Mouse (Mus musculus) left cerebral cortex, adult 18-20 months (tissue): Measurements from ENCODE around the gene Dact3. TPM values are rescaled to one million over a fixed set of nuclear protein-coding genes. Genes with fewer than 3 reads are reported as not detected.

Source experiments
- DNase-seq, 2 experiments: peaks; one replicate each; pipeline ENCODE4 v3.0.0; 2021 to 2022; ENCODE audit warnings: low spot score in 2 of 2, mixed read lengths in 1 of 2
- total RNA-seq, 2 experiments: library from RNA; stranded (reverse); gene quantifications; 2 replicates each; pipeline ENCODE4 v1.2.3; 2021

Dact3 gene
- total RNA-seq, 2 experiments from 2014 or later = 186 to 201 TPM

DNA sequence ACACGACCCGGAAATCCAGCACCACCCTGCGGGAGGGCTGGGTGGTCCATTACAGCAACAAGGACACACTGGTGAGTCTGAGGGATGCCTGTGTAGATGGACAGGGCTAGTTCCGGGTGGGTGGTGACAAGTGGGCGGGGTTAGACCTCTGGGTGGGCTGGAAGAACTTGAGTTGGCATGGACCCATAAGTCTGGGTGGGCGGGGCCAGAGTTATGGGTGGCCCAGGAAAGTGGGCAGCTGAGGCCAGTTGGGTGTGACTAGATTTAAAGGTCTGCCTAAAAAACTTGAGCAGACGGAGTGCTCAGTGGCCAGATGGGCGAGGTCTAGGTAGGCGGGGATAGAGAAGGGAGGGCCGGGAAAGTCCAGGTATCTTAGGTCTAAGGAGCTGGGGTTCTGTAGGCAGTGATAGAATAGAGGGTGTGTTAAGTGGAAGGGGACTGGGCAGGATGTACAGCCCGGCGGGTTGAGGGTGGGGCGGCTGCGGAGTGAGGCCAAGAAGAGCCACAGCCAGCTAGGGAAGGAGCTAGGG lies 21.8 kb upstream of the Dact3 start:
- no peak for DNase-seq

GRCm38 (mm10) chr7:16858336-16858735 lies 16.8 kb upstream of the Dact3 start:
- DNase-seq = no peak

- DNase-seq = peak in 1 of 2 experiments; percentile 78
These were observed 15.0 kb upstream of the Dact3 start for GRCm38 (mm10) chr7:16859902-16860651.

DNA sequence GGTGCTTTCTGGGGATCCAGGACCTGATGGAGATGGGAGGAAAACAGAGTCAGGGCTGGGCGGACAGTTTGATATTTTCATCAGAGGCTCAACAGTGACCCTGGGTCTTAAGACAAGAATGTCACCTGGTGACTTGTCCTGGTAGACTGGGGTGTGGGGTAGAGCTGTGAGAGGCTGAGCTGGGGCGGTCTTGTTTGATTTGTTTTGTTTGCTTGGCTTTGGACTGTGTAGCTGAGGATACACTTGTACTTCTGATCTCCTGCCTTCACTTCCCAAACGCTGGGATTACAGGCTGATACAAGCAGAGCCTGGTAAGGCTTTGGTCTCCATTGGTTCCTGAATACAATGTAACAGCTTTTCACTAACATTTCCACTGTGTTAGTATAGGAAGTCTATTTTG lies 7.6 kb upstream of the Dact3 start:
- no peak for DNase-seq

GRCm38 (mm10) chr7:16869497-16869896 lies 5.6 kb upstream of the Dact3 start:
- peak; percentile 89 to 93 for DNase-seq

GRCm38 (mm10) chr7:16871600-16871999 lies 3.5 kb upstream of the Dact3 start:
- DNase-seq = no peak

DNA sequence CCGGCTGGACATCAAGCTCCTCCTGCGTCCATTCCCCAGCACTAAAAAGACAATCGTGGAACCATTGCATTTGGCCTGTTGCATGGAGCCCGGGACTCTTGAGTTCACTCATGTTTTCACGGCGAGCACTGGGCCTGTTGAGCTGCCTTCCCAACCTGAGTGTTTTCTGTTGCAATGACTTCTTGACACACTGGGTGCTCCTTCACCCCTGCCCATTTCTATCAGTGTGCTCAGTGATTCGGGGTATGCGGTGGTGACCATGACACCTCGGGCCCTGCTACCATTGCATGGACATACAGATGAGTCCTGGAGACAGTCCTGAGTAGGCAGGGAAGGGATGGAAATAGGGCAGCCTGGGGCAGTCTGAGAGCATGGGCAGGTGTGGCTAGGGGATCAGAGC lies 2.6 kb upstream of the Dact3 start:
- DNase-seq = no peak

- no peak for DNase-seq
These were observed 1.7 kb upstream of the Dact3 start for GRCm38 (mm10) chr7:16873392-16873791.

DNA sequence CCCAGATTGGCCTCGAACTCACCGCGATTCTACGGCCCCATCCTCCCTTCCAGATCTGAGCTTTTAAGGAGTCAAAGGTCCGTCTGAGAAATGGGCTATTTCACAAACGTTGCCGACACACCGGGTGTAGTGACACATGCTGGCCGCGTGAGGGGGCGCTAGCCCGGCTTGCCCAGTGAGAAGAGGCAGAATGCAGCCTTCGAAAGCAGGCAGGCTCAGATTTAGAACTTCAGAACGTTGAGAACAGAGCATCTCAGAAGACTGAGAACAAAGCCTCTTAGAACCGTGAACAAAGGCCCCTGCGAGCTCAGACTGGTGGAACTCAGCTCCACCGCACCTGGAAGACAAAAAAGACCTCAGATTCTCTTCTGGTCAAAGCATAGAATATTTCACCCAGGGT lies 927 bp upstream of the Dact3 start:
- DNase-seq = peak; percentile 78 to 80

GRCm38 (mm10) chr7:16874756-16875309 lies 284 bp upstream of the Dact3 start:
- peak; percentile 99 to 100 for DNase-seq

GRCm38 (mm10) chr7:16875326-16875725 lies 209 bp downstream of the Dact3 start:
- DNase-seq = no peak

DNA sequence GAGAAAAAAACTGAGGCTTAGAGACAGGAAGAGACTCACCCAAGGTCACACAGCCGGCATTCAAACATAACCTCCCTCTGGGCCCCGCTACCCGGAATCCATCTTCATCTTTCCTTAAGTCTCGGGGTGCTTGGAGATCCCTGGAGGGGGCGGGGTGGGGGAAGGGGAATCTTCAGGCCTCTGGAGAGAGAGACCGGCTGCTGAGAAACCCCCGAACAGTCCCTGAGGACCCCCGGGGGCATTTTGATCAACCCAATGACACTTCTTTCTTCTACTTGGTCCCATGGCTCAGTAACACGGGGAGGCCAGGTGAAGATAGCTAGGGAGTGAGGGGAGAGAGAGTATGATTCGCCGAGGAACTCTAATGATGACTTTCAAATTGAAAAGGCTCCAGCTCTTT lies 889 bp downstream of the Dact3 start:
- no peak for DNase-seq

DNA sequence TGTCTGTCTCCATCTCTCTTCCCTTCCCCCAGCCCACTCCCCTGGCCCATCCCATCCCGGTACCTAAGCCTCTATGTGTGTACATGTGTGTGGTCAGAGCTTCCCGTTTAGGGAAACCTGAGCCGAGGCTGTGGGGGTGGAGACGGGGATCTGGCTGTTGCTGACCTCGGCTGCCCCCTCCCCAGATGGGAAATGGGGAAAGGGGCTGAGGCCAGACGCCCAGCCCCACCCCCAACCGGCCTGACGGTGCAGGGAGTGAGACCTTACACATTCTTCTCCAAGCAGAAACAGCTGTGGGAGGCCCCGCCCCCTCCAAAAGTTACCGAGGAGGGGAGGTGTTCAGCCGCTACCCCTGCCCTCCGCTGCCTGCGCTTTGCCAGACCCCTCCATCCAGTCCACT lies 1.5 kb downstream of the Dact3 start:
- DNase-seq = peak in 1 of 2 experiments; percentile 24

DNA sequence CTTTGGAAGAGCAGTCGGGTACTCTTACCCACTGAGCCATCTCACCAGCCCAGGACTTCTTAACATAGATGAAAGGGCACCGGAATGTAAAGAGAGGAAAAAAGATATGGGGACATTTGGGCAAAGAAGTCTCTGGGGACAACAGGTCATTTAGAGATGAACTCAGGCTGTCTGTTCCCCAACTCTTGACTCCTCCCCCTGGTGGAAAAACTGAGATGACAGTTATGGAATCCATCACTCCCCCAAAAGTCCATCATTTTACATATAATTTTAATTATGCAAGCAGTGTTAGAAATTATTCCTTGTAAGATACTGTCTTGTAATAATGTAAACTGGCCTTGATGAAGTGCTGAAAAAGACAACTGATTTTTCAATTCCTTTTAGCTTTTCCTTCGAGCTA lies 2.6 kb downstream of the Dact3 start:
- no peak for DNase-seq

GRCm38 (mm10) chr7:16879796-16880547 lies 4.9 kb downstream of the Dact3 start:
- DNase-seq = peak in 1 of 2 experiments; percentile 25

- DNase-seq = no peak
These were observed 5.5 kb downstream of the Dact3 start for GRCm38 (mm10) chr7:16880615-16881014.

- DNase-seq = no peak
These were observed 8.0 kb downstream of the Dact3 start for GRCm38 (mm10) chr7:16883162-16883561.

DNA sequence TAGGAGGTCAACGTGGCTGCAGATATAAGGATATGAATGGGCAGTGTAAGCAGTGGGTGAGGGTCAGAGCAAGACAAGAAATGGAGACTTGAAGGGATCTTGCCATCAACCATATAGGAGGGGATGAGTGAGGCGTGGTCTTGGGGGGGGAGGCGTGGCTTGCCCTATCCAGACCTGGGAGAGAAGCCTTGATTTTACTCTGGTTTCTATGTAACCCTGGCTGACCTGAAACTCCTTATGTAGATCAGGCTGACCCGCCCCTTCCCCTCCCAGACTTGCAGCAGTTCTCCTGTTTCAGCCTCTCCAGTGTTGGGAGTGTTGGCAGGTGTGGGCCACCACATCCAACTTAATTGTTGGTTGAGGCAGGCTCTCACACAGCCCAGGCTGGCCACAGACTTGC lies 9.2 kb downstream of the Dact3 start:
- no peak for DNase-seq

DNA sequence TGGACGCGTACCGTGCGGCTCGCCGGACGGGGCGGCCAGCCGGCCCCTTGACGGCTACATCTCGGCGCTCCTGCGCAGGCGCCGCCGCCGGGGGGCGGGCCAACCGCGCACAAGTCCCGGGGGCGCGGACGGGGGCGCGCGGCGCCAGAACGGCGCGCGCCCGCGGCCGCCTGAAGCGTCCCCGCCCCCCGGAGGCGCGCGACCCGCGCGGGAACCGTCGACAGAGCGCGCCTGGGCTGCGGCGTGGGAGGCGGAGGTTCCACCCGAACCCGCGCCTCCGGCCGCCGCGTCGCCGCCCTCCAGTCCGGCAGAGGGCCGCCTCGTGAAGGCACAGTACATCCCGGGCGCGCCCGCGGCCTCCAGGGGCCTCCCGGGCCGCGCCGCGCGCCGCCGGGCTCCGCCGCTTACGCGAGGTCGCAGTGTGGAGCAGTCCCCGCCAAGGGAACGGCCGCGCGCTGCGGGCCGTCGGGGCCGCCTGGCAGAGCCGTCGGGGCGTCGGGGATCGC lies 10.2 kb downstream of the Dact3 start:
- no peak for DNase-seq

DNA sequence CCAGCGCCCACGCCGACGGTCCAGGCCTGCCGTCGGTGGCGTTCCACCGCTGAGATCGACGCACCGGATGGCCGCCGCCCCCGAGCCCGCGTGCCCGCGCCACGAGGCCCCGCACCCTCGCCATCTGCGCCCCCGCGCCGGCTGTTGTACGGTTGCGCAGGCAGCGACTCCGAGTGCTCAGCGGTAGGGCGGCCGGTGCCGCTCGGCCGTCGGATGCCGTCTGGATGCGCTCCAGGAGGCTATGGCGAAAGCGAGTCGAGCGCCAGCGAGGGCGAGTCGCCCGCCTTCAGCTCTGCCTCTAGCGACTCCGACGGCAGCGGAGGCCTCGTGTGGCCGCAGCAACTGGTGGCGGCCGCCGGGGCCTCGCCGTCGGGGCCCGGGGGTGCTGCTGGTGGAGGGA lies 10.8 kb downstream of the Dact3 start:
- DNase-seq = no peak

DNA sequence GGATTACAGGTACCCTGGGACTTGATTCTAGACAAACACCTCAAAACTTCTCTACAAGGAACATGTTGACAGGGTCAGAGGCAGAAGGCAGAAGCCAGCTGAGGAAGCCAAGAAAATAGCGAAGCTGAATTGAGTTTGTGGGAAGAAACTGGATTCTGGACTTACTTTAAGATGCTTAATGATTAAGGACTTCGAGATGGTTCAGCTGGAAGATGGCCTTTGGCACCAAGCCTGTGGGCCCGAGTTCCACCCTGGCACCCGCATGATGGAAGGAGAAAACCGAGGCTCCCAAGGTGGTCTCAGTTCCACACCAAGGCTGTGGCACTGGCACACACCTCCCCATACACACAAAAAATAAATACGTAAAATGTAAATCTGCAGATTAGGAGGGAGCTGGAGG lies 15.4 kb downstream of the Dact3 start:
- DNase-seq = no peak

GRCm38 (mm10) chr7:16890944-16891343 lies 15.8 kb downstream of the Dact3 start:
- DNase-seq = no peak
